Mouse (Mus musculus): ENCODE measurements at regions not wholly inside any gene's neighbourhood (a gene's known extent, or its start where the extent isn't known, plus 50 kb on each side); places are given as distances from the start of the nearest gene placed in this dataset.

DNA sequence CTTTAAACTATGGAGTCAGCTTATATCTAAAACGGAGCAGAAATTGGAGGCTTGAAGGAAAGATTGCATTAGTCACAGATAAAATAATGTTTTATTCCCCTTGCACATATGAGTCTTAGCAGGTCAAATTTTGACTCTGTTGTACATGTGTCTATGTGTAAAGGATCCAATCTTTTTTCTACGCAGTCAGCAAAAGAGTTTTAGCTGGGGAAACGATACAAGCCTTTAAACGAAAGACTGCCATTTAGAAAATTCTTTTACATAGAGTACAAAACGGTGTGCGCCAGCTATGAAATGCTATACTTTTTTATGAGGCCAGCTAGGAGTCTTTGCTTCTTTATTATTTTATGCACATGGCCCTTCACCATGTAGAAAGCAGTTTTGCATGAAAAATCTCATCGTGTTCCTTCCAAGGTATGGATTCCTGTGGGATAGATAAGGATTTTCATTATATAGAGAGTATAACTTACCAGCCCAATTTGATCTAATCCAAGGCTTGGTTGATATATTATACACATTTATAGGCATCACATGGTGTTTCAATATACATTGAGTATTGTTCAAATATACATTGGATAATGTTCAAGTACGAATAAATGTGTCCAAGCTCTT is 116.0 kb upstream of the Thumpd2 start:
- DNase-seq, result no peak

DNA sequence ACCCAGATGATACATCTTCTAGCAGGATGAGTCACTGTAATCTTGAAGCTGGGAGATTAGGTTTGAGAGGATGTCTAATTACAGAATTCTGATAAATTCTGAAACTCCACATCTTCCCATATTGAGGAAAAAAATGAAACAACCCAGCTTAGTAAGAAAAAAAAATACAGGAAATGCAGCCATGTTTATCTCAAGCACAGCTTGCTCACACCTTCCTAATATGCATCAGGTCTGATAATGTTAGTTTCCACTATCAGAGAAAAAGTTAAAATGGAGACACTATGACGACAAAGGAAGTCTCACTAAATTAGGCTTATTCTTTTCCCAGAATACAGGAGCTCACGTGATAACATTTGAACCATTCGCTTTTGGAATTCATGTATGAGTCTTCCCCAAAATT is 111.4 kb upstream of the Thumpd2 start:
- DNase-seq, result no peak

DNA sequence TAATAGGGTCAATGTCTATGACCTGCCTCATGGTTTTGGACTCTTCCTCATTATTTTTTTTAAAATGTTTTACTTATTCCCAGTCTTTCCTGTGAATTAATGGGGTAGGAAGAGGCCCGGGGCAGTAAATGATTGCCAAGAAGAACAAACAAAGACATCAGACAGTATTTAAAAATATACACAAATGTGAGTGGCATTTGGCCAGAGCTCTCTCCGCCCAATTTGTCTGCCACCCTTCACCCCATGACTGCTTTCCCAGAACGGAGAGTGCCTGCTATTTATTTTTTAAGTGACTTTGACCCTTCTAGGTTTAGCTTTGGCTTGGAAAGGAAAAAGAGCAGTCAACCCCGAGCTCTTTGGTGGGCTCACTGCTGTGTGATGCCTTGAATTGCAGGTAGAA is 111.0 kb upstream of the Thumpd2 start:
- no peak for DNase-seq

DNA sequence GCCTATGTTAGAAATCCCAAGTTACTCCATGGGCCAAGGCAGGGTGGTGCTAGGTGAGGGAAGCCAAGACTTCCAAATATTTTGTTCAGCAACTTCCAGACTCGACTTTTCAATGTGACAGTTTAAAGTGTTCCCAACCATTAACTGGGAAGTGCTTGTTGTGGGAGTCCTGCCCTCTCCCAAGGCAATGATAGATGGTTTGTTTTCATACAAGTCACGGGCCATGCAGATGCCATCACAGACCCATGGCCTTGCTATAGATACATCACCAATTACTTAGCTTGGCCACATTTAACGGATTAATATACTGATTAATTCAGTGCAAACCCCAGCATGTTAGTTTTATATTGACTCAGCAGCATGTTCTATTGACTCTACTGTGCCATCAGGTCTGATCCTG is 108.1 kb upstream of the Thumpd2 start:
- DNase-seq, result no peak

DNA sequence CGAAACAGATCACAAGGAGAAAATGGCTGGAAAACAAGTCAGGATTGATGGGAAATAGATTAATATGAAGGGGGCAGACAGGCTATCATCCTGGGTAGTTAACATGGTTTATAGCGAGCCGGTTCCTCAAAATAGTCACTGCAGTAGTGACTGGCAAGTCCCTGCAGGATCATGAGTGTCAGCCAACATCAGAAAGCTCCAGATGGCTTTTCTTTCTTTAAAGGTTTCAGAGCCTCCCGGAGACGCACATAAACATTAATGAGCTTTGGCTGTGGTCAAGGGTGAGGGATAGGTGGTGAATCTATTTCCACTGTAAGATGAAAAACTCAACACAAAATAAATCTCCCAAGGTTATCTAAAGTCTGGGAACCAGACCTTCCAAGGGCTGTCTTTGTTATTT is 104.2 kb upstream of the Thumpd2 start:
- DNase-seq, result no peak

DNA sequence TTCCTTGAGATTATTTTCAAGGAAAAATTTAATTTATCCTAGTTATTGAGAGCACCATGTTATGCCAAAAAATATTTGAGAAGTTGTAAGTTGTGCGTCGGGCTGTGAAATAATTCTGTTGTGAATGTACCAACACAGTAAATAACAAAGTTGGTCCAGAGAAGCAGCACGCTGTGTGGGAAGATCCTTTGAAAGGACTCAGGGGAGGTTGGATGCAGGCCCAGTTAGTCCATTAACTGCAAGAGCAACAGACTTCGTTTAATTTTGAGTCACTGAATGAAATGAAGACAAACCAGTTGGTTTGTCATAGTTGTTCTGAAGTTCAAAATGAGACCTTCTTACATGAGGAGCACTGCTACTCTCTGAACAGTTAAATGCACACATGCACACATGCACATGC is 85.8 kb upstream of the Thumpd2 start:
- DNase-seq, result no peak

DNA sequence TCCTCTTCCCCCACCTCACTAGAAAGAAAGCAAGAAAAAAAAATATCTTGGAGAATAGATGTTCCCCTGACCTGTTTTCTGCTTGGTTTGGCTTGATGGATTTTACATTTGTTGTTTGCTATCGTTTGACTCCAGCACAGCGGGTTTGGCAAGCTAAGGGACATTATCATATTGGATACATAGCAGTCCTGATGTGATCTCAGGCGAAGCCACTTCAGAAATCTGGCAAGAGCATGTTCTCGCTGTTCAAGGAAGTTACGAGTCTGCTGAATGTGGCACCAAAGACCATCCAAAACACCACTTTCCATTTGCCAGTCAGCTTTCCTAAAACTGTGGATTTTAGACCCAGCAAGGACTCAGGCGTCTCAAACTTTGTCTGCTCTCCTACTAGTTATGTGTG is 69.8 kb upstream of the Thumpd2 start:
- no peak for DNase-seq

DNA sequence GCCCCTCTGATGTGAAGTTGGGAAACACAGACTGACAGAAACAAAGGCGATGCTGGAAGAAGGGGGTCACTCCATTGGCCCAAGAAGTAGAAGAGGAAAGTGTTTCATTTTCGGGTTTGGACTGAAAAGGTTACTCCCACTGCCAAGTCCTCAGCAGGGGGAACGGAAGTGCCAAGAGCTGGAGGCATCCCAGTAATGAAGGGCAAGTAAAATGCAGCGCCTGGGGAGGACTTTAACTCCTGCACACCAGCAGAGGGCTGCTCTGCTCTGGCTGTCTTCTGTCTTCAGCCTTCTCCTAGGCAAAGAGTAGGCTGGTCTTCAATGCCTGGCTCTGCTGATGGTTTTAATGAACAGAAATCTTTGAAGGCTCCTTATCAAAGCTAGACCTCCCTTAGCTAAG is 68.3 kb upstream of the Thumpd2 start:
- no peak for DNase-seq
